Mouse (Mus musculus): ENCODE measurements at regions not wholly inside any gene's neighbourhood (a gene's known extent, or its start where the extent isn't known, plus 50 kb on each side); places are given as distances from the start of the nearest gene placed in this dataset.

DNA sequence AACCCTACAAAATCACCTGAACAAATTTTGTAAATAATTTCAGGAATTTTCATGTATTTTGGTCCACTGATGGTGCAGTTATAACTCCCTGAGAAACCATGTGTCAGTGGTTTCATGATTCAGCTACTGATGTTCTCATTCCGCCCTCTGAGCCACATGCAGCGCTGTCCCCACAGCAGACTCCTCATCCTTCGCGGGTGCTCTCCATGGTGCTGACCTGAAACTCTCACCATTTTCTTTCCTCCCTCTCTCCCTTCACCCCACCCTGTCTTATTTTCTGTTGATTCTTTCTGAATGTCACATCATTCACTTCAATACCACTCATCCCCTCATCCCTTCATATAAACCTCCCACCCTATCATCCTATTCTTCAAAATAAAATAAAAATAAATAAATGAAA is 224.3 kb downstream of the Htr7 start:
- TF ChIP-seq HCFC1 (IDR thresholded peaks at IDR 0.05; ENCODE audit: borderline replicate concordance, insufficient read depth, low read length) = no peak
- TF ChIP-seq ZC3H11A (IDR thresholded peaks at IDR 0.05; ENCODE audit: borderline replicate concordance, low read depth, low read length) = no peak
- no peak for TF ChIP-seq MAFK (IDR thresholded peaks at IDR 0.05; ENCODE audit: insufficient read depth, low read depth, low read length)
- no peak for TF ChIP-seq ZNF384 (IDR thresholded peaks at IDR 0.05; ENCODE audit: low read depth, low read length)
- no peak for TF ChIP-seq CHD2 (IDR thresholded peaks at IDR 0.05; ENCODE audit: low read depth, low read length)

All from ES-E14 (cell line).